Mouse (Mus musculus) olfactory bulb, adult 2 months (tissue): ENCODE measurements around the gene Lnpk.

Experiments used
- CTCF ChIP-seq: fragments of 200-500 bp; IDR thresholded peaks from 2 replicates; pipeline ENCODE4 v1.5.1; 2012; ENCODE audit warnings: low read depth, mild to moderate bottlenecking, low read length, moderate library complexity; ENCODE audit not compliant: insufficient read depth
- POLR2A ChIP-seq: fragments of 200-500 bp; IDR thresholded peaks from 2 replicates; pipeline ENCODE4 v1.6.1; 2012; ENCODE audit warnings: mild to moderate bottlenecking, low read depth, low read length, moderate library complexity; ENCODE audit not compliant: insufficient read depth

DNA sequence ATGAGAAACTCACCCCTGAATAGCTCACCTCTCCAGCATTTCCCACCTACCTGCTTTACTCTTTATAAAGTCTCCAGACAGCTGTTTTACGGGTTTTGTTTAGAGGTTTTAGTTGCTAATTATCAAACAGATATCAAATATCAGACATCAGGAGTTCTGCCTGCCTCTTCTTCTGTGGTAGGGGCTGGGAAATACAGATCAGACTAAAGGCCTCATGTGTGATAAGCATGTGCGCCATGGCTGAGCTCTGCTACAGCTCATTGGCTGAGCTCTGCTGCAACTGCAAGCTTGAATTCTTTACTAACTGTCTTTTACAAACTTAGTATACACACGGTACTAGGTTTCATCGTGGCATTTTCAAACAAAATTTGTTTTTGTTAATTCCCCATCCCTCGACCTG, 23.2 kb upstream of the Lnpk start:
- TF ChIP-seq CTCF (no peak), POLR2A (no peak)
